Mouse (Mus musculus) forebrain, postnatal 0 days (tissue): ENCODE data around the gene Sh2b3. TPM values are rescaled to one million over a fixed set of nuclear protein-coding genes. Genes with fewer than 3 reads are reported as not detected.
A peak's percentile ranks its signal among the peaks of the same experiment; 100 is the strongest.

Experiments
- ATAC-seq: fragments of 200-750 bp; cut with Nextera tagmentation; 2 replicates; pipeline ENCODE4 v1.8.0; 2017; ENCODE audit warnings: mild to moderate bottlenecking, moderate library complexity
- DNase-seq: peaks from one replicate; pipeline ENCODE4 v3.0.0-alpha.2; 2015
- H3K27ac ChIP-seq: fragments of 300-500 bp; sonication (generic); 2 replicates; pipeline ENCODE4 v1.5.1; 2014; ENCODE audit warnings: low read depth, mild to moderate bottlenecking, antibody characterized with exemption, low read length, moderate library complexity, mixed read lengths
- H3K27me3 ChIP-seq: fragments of 300-500 bp; sonication (generic); 2 replicates; pipeline ENCODE4 v1.6.1; 2014; ENCODE audit warnings: mild to moderate bottlenecking, low read length, mixed read lengths; ENCODE audit not compliant: insufficient read depth
- H3K36me3 ChIP-seq: fragments of 300-500 bp; sonication (generic); 2 replicates; pipeline ENCODE4 v1.6.1; 2014; ENCODE audit warnings: mild to moderate bottlenecking, moderate library complexity; ENCODE audit not compliant: insufficient read depth
- H3K4me1 ChIP-seq: fragments of 300-500 bp; sonication (generic); 2 replicates; pipeline ENCODE4 v1.6.1; 2014; ENCODE audit warnings: antibody characterized with exemption; ENCODE audit not compliant: insufficient read depth
- H3K4me2 ChIP-seq: fragments of 300-500 bp; sonication (generic); 2 replicates; pipeline ENCODE4 v1.6.1; 2014; ENCODE audit warnings: low read depth, mild to moderate bottlenecking, moderate library complexity
- H3K4me3 ChIP-seq: fragments of 300-500 bp; sonication (generic); 2 replicates; pipeline ENCODE4 v1.5.1; 2014; ENCODE audit warnings: low read depth, low read length, mixed read lengths
- H3K9ac ChIP-seq: fragments of 300-500 bp; sonication (generic); 2 replicates; pipeline ENCODE4 v1.6.1; 2014; ENCODE audit warnings: mild to moderate bottlenecking
- H3K9me3 ChIP-seq: fragments of 300-500 bp; sonication (generic); 2 replicates; pipeline ENCODE4 v1.6.1; 2016; ENCODE audit warnings: low read length
- CTCF ChIP-seq: sonication (generic); IDR thresholded peaks from 2 replicates; pipeline ENCODE4 v1.5.1; 2016; ENCODE audit warnings: antibody characterized with exemption, control low read depth, low read depth
- WGBS: fragments of 180-500 bp; shearing (Covaris S2); extraction: QIAGEN DNeasy Blood & Tissue Kit; methylation state at CpG from one replicate; pipeline ENCODE4 v1.1.7; 2014; 5-methylcytosine and 5-hydroxymethylcytosine counted together
- polyA plus RNA-seq: library from polyadenylated mRNA; unstranded; fragments of >200 nt; fragmentation: Nextera tagmentation; extraction: Ambion mirVana; gene quantifications from 2 replicates; pipeline ENCODE4 v1.2.1, GENCODE M21; 2015
- total RNA-seq: library from RNA; depleted of rRNA; stranded (reverse); fragments of >200 nt; gene quantifications from 2 replicates; pipeline ENCODE4 v1.2.3, GENCODE M21; 2014

Sh2b3 gene
- total and polyA plus RNA-seq, 2 experiments from 2014 or later, result 6.2 to 14.1 TPM

DNA sequence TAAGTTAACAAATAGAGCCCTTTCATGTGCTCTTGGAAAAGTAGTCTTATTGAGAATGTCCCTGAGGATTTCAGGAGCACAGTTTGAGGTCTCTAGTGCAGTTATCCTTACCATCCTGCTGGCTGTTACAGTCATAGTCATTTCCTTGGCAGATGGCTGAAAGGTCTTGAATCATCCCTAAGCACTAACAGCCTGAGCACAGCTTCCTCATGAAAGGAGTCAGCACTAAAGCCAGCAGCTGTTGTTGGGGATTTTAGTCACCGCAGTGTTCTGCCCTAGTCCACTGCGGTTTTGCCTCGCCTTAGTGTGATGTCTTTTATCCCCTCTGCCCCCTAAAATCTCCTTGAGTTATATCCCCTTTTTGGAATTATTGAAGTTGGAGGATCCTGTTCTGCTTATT, 30.3 kb downstream of the Sh2b3 start:
- DNase-seq (no peak), ATAC-seq (no peak)
- H3K9ac ChIP-seq, result no peak overlapping the region
- H3K36me3 ChIP-seq, result peaks cover 37% of the 10 kb centered on the region
- H3K4me1 ChIP-seq, result 0 out of 2 replicates have a peak, but pooled peaks cover 4% of the 10 kb centered on the region
- no peaks in the 10 kb centered on the region for H3K9me3 ChIP-seq
- no peak overlapping the region for H3K4me3 ChIP-seq
- WGBS, result 85% methylated on average over 3 of the region's 3 CpGs
- TF ChIP-seq CTCF, result no peak
- H3K4me2 ChIP-seq, result no peak overlapping the region
- no peak overlapping the region for H3K27ac ChIP-seq
- no peaks in the 10 kb centered on the region for H3K27me3 ChIP-seq

DNA sequence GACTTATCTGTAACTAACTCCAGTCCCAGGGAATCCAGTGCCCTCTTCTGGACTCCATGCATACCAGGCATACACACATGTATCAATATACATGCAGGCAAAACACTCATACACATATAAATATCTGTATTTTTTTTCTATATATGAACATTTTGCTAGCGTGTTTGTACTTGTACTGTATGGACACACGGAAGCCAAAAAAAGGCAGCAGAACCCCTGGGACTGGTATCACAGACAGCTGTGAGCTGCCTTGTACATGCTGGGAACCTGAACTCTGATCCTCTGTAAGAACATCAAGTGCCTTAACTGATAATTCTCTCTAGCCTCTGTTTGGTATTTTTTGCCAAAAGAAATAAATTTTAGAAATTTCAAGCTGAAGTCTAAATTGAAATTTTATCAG, 39.0 kb downstream of the Sh2b3 start:
- Histone ChIP-seq H3K27ac (no peak overlapping the region), H3K27me3 (no peaks in the 10 kb centered on the region), H3K4me1 (no peaks in the 10 kb centered on the region), H3K36me3 (peaks cover 68% of the 10 kb centered on the region), H3K9ac (no peak overlapping the region), H3K9me3 (no peaks in the 10 kb centered on the region), H3K4me2 (no peak overlapping the region), H3K4me3 (no peak overlapping the region)
- DNase-seq, result no peak
- 96% methylated on average over 2 of the region's 2 CpGs for WGBS
- no peak for ATAC-seq
- TF ChIP-seq CTCF, result no peak

DNA sequence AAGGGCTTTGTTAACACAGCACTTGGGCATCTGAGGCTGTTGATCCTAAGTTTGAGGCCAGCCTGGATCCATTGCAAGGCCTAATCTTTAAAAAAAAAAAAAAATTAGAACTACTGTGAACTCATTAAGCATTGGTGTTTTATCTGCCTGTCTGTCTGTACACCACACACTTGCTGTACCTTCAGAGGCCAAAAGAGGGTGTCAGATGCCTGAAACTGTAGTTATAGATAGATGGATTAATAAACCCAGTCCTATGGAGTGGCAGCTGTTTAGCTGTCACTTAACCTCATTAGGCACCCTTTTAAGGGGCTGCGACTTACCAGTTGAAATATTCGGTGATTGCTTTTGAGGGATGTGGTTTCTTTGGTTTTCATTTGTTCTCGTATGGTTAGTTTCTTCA, 41.6 kb downstream of the Sh2b3 start:
- peak; percentile 31; the same call in 1 of the 2 replicates for TF ChIP-seq CTCF
- Histone ChIP-seq H3K4me3 (no peak overlapping the region), H3K9ac (no peak overlapping the region), H3K9me3 (no peaks in the 10 kb centered on the region), H3K4me2 (no peak overlapping the region), H3K36me3 (peaks cover 58% of the 10 kb centered on the region), H3K27ac (no peak overlapping the region), H3K4me1 (no peaks in the 10 kb centered on the region), H3K27me3 (no peaks in the 10 kb centered on the region)
- DNase-seq (no peak), ATAC-seq (no peak)
- WGBS, result 79% methylated on average over 3 of the region's 3 CpGs

DNA sequence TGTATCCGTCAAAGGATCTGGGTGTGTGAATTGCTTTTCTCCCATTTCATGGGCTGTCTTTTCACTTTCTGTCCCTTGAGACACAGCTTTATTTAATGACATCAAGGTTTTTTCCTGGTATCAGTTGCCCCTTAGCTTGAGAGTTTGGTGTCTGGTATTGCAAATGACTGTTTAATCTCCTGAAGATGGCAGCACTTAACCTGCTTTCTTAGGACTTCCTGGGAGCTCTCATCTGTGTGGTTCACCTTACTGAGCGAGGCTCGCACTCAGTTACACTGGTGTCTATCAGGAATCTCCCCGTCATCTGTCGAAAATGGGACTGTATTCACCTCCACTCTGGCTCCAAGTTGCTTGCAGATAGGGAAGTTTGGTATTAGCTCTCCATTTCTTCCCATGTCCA, 46.4 kb downstream of the Sh2b3 start:
- H3K27ac ChIP-seq, result no peak overlapping the region
- H3K9ac ChIP-seq, result no peak overlapping the region
- TF ChIP-seq CTCF, result peak; percentile 24; the same call in 1 of the 2 replicates
- H3K9me3 ChIP-seq, result no peaks in the 10 kb centered on the region
- DNase-seq (no peak), ATAC-seq (no peak)
- no peak overlapping the region for H3K4me2 ChIP-seq
- WGBS, result 85% methylated on average over 5 of the region's 5 CpGs
- no peak overlapping the region for H3K4me3 ChIP-seq
- no peaks in the 10 kb centered on the region for H3K27me3 ChIP-seq
- peaks cover 44% of the 10 kb centered on the region for H3K36me3 ChIP-seq
- H3K4me1 ChIP-seq, result no peaks in the 10 kb centered on the region

DNA sequence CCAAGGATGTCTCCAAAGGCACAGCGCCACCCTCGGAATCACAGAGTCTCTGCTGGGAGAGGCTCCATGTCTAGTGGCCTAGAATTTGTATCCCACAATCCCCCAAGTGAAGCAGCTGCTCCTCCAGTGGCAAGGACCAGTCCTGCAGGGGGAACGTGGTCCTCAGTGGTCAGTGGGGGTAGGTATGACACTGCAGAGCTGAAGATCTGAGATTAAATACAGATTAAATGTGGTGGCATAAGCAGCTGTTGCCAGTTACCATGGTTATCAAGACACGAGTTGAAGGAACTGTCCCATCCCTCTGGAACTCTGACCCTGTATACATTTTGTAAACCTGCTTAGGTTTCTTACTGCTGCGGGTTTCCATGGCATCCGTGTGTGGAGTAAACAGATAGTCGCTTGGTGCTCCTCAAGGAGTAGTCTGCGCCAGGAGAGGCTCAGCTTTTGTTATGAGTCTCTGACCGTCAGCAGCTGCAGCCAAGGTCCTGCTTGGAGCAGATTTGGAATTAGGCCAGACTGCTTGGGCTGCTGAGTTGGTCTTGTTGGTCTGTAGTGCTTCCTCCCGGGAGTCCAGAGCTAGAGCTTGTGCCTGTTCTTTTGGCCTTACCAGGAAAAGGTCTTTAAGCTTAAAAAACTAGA, 53.5 kb downstream of the Sh2b3 start:
- ATAC-seq (no peak), DNase-seq (no peak)
- TF ChIP-seq CTCF, result peak; percentile 34; the same call in 1 of the 2 replicates
- no peaks in the 10 kb centered on the region for H3K9me3 ChIP-seq
- H3K4me1 ChIP-seq, result peaks cover 4% of the 10 kb centered on the region; the same call in 1 of the 2 replicates
- 55% methylated on average over 10 of the region's 10 CpGs for WGBS
- H3K9ac ChIP-seq, result no peak overlapping the region
- no peak overlapping the region for H3K4me2 ChIP-seq
- peaks cover 26% of the 10 kb centered on the region for H3K36me3 ChIP-seq
- H3K4me3 ChIP-seq, result no peak overlapping the region
- H3K27ac ChIP-seq, result no peak overlapping the region
- no peaks in the 10 kb centered on the region for H3K27me3 ChIP-seq

DNA sequence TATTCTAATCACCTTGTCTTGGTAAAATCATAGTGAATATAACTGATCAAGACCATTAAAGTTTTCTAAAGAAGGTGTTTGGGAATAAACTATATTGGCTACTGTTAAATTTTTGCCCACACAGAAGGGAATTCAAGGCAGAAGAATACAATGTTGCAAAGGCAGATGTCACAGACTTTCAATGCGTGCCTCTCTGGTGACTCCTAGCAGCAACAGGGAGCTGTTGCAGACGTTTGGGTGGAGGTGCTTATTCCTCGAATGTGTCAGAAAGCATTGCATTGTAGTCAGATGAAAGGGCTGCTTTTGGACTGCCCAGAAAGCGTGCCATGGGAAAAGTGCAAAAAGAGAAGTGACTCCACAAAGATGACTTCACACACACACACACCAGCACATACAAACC, 55.0 kb downstream of the Sh2b3 start:
- no peaks in the 10 kb centered on the region for H3K27me3 ChIP-seq
- H3K9me3 ChIP-seq, result no peaks in the 10 kb centered on the region
- peak; percentile 63 for TF ChIP-seq CTCF
- no peak overlapping the region for H3K27ac ChIP-seq
- no peak overlapping the region for H3K9ac ChIP-seq
- H3K4me3 ChIP-seq, result no peak overlapping the region
- H3K36me3 ChIP-seq, result peaks cover 24% of the 10 kb centered on the region
- WGBS, result 40% methylated on average over 4 of the region's 4 CpGs
- peak; percentile 43 for DNase-seq
- peaks cover 4% of the 10 kb centered on the region; the same call in 1 of the 2 replicates for H3K4me1 ChIP-seq
- H3K4me2 ChIP-seq, result no peak overlapping the region
- peak; percentile 59; the same call in 1 of the 2 replicates for ATAC-seq

DNA sequence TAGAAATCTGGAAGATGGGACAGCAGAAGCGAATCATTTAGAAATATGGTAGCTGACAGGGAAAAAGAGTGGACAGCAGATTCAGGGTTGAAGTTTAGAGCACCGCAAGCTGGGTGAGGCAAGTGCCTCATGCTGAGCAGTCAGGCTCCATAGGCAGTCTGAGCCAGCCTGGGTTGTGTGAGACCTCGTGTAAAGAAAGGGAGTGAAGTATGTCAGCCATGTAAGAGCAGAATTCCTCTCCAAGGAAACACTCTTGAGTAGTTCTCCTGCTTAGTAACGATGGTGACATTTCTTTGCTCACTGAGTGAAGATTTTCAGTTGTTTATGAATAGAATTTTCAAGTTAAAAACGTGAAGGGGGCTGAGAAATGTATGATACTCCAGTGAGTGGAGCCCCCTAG, 57.3 kb downstream of the Sh2b3 start:
- Histone ChIP-seq H3K4me3 (no peak overlapping the region), H3K4me1 (peaks cover 4% of the 10 kb centered on the region; the same call in 1 of the 2 replicates), H3K4me2 (no peak overlapping the region), H3K27me3 (no peaks in the 10 kb centered on the region), H3K9ac (no peak overlapping the region), H3K36me3 (peaks cover 18% of the 10 kb centered on the region), H3K9me3 (no peaks in the 10 kb centered on the region), H3K27ac (no peak overlapping the region)
- WGBS, result 74% methylated on average over 5 of the region's 5 CpGs
- DNase-seq (no peak), ATAC-seq (no peak)
- no peak for TF ChIP-seq CTCF
